Mouse (Mus musculus): ENCODE measurements at regions not wholly inside any gene's neighbourhood (a gene's known extent, or its start where the extent isn't known, plus 50 kb on each side); places are given as distances from the start of the nearest gene placed in this dataset.

DNA sequence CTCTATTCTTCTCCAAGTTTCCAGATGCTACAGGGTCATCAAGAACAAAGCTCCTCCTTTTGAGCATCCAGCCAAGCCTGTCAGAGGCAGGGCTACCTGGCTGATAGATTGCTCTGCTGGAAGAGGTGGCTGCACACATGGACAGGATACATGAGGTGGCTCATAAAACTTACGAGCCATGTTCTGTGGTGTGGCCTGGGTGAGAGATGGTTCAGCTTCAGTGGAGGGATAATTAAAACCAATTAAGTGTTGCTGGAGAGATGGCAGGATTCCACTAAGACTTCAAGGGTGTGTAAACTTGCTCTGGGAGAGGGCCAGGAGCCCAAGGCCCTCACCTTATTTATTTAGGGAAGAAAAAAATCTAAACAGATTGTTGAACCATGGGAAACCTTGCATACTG is 555.6 kb downstream of the Nfib start:
- 66% methylated on average over 1 of the region's 1 CpGs for WGBS
- Histone ChIP-seq H3K4me3 (replicated peaks; ENCODE audit: low read length) (no peak overlapping the region), H3K4me2 (ENCODE audit: low read length) (no peak overlapping the region), H3K27ac (ENCODE audit: low read length) (no peak overlapping the region), H3K9me3 (ENCODE audit: control insufficient read depth, low read length) (no peaks in the 10 kb centered on the region), H3K9ac (replicated peaks; ENCODE audit: low read depth, low read length) (no peak overlapping the region), H3K27me3 (replicated peaks; ENCODE audit: control insufficient read depth, insufficient read depth, low read length) (no peaks in the 10 kb centered on the region), H3K4me1 (replicated peaks; ENCODE audit: control insufficient read depth, insufficient read depth, low read length) (no peaks in the 10 kb centered on the region; the same call in 1 of the 2 replicates), H3K36me3 (ENCODE audit: control insufficient read depth, insufficient read depth) (no peaks in the 10 kb centered on the region)
- ATAC-seq: no peak

GRCm38 (mm10) chr4:82148129-82149064 is 557.2 kb downstream of the Nfib start:
- H3K4me3 ChIP-seq (replicated peaks; ENCODE audit: low read length): no peak overlapping the region
- H3K36me3 ChIP-seq (ENCODE audit: control insufficient read depth, insufficient read depth): no peaks in the 10 kb centered on the region
- no peak overlapping the region for H3K27ac ChIP-seq (ENCODE audit: low read length)
- no peaks in the 10 kb centered on the region for H3K27me3 ChIP-seq (replicated peaks; ENCODE audit: control insufficient read depth, insufficient read depth, low read length)
- H3K9ac ChIP-seq (replicated peaks; ENCODE audit: low read depth, low read length): no peak overlapping the region
- no peaks in the 10 kb centered on the region for H3K4me1 ChIP-seq (replicated peaks; ENCODE audit: control insufficient read depth, insufficient read depth, low read length)
- no peak overlapping the region for H3K4me2 ChIP-seq (ENCODE audit: low read length)
- H3K9me3 ChIP-seq (ENCODE audit: control insufficient read depth, low read length): no peaks in the 10 kb centered on the region
- no peak for ATAC-seq
- 48% methylated on average over 6 of the region's 6 CpGs for WGBS

- Histone ChIP-seq H3K4me2 (ENCODE audit: low read length) (no peak overlapping the region), H3K9ac (replicated peaks; ENCODE audit: low read depth, low read length) (no peak overlapping the region), H3K9me3 (ENCODE audit: control insufficient read depth, low read length) (no peaks in the 10 kb centered on the region), H3K27ac (ENCODE audit: low read length) (no peak overlapping the region), H3K4me1 (replicated peaks; ENCODE audit: control insufficient read depth, insufficient read depth, low read length) (no peaks in the 10 kb centered on the region), H3K36me3 (ENCODE audit: control insufficient read depth, insufficient read depth) (no peaks in the 10 kb centered on the region), H3K4me3 (replicated peaks; ENCODE audit: low read length) (no peak overlapping the region), H3K27me3 (replicated peaks; ENCODE audit: control insufficient read depth, insufficient read depth, low read length) (no peaks in the 10 kb centered on the region)
- 56% methylated on average over 3 of the region's 3 CpGs for whole genome bisulfite sequencing
- ATAC-seq: no peak
Measured at GRCm38 (mm10) chr4:82142391-82142790, 563.2 kb downstream of the Nfib start.

- H3K27me3 ChIP-seq (replicated peaks; ENCODE audit: control insufficient read depth, insufficient read depth, low read length): no peaks in the 10 kb centered on the region
- H3K4me3 ChIP-seq (replicated peaks; ENCODE audit: low read length): no peak overlapping the region
- H3K36me3 ChIP-seq (ENCODE audit: control insufficient read depth, insufficient read depth): no peaks in the 10 kb centered on the region
- no peak overlapping the region for H3K27ac ChIP-seq (ENCODE audit: low read length)
- H3K4me1 ChIP-seq (replicated peaks; ENCODE audit: control insufficient read depth, insufficient read depth, low read length): no peaks in the 10 kb centered on the region
- H3K9me3 ChIP-seq (ENCODE audit: control insufficient read depth, low read length): no peaks in the 10 kb centered on the region
- no peak overlapping the region for H3K4me2 ChIP-seq (ENCODE audit: low read length)
- 93% methylated on average over 6 of the region's 6 CpGs for WGBS
- no peak for ATAC-seq
- no peak overlapping the region for H3K9ac ChIP-seq (replicated peaks; ENCODE audit: low read depth, low read length)
Measured at GRCm38 (mm10) chr4:82139806-82140205, 565.7 kb downstream of the Nfib start.

GRCm38 (mm10) chr4:82139016-82139415 is 566.5 kb downstream of the Nfib start:
- 100% methylated on average over 1 of the region's 1 CpGs for WGBS

DNA sequence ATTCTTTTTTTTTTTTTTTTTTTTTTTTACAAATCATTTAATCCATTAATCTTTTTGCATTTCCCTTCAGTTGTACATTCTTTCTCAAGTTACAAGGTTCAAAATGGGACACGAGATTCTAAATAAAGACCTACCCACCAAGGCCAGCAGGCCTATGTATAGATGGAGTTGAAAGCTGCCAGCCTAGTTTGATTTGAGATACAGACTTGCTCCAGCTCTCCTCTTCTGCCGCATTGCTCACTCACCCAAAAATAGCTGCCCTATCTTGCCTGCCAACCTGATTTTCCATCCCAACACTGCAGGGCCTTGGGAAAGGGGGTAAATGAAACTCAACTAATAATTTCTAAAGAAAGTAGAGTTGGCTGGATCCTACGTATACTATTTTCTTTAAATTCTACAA is 572.7 kb downstream of the Nfib start:
- Histone ChIP-seq H3K9me3 (ENCODE audit: control insufficient read depth, low read length) (no peaks in the 10 kb centered on the region), H3K36me3 (ENCODE audit: control insufficient read depth, insufficient read depth) (no peaks in the 10 kb centered on the region), H3K27ac (ENCODE audit: low read length) (no peak overlapping the region), H3K9ac (replicated peaks; ENCODE audit: low read depth, low read length) (no peak overlapping the region), H3K4me2 (ENCODE audit: low read length) (no peak overlapping the region), H3K4me1 (replicated peaks; ENCODE audit: control insufficient read depth, insufficient read depth, low read length) (no peaks in the 10 kb centered on the region), H3K4me3 (replicated peaks; ENCODE audit: low read length) (no peak overlapping the region), H3K27me3 (replicated peaks; ENCODE audit: control insufficient read depth, insufficient read depth, low read length) (no peaks in the 10 kb centered on the region)
- ATAC-seq: no peak
- 87% methylated on average over 3 of the region's 3 CpGs for WGBS

More at GRCm38 (mm10) chr4:82139016-82139415, 566.5 kb downstream of the Nfib start:
- H3K36me3 ChIP-seq (ENCODE audit: control insufficient read depth, insufficient read depth): no peaks in the 10 kb centered on the region
- no peaks in the 10 kb centered on the region for H3K27me3 ChIP-seq (replicated peaks; ENCODE audit: control insufficient read depth, insufficient read depth, low read length)
- no peak overlapping the region for H3K4me2 ChIP-seq (ENCODE audit: low read length)
- no peaks in the 10 kb centered on the region for H3K4me1 ChIP-seq (replicated peaks; ENCODE audit: control insufficient read depth, insufficient read depth, low read length)
- H3K27ac ChIP-seq (ENCODE audit: low read length): no peak overlapping the region
- no peak for ATAC-seq
- no peak overlapping the region for H3K9ac ChIP-seq (replicated peaks; ENCODE audit: low read depth, low read length)
- no peak overlapping the region for H3K4me3 ChIP-seq (replicated peaks; ENCODE audit: low read length)
- no peaks in the 10 kb centered on the region for H3K9me3 ChIP-seq (ENCODE audit: control insufficient read depth, low read length)

DNA sequence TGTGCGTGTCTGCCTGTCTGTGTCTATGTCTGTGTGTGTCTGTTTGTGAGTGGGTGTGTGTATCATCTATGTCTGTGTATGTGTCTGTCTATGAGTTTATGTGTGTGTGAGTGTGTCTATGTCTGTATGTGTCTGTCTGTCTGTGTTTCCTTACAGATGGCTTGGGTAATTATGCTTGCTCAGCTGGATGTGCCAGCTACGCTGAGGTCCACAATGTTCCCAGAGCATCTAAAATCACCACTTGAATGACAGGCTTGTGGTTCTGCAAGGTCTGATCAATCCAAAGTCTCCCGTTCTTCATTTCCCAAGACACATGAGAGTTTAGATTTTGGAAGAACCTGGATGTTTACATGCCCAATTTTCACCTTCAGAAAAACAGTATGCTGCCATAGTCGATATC is 573.2 kb downstream of the Nfib start:
- Histone ChIP-seq H3K4me3 (replicated peaks; ENCODE audit: low read length) (no peak overlapping the region), H3K4me1 (replicated peaks; ENCODE audit: control insufficient read depth, insufficient read depth, low read length) (no peaks in the 10 kb centered on the region), H3K27ac (ENCODE audit: low read length) (no peak overlapping the region), H3K27me3 (replicated peaks; ENCODE audit: control insufficient read depth, insufficient read depth, low read length) (no peaks in the 10 kb centered on the region), H3K9ac (replicated peaks; ENCODE audit: low read depth, low read length) (no peak overlapping the region), H3K36me3 (ENCODE audit: control insufficient read depth, insufficient read depth) (no peaks in the 10 kb centered on the region), H3K4me2 (ENCODE audit: low read length) (no peak overlapping the region), H3K9me3 (ENCODE audit: control insufficient read depth, low read length) (no peaks in the 10 kb centered on the region)
- WGBS: 80% methylated on average over 4 of the region's 4 CpGs
- no peak for ATAC-seq

- H3K9ac ChIP-seq (replicated peaks; ENCODE audit: low read depth, low read length): no peak overlapping the region
- no peaks in the 10 kb centered on the region for H3K27me3 ChIP-seq (replicated peaks; ENCODE audit: control insufficient read depth, insufficient read depth, low read length)
- ATAC-seq: no peak
- H3K9me3 ChIP-seq (ENCODE audit: control insufficient read depth, low read length): no peaks in the 10 kb centered on the region
- 76% methylated on average over 1 of the region's 1 CpGs for WGBS
- no peaks in the 10 kb centered on the region for H3K36me3 ChIP-seq (ENCODE audit: control insufficient read depth, insufficient read depth)
- H3K4me3 ChIP-seq (replicated peaks; ENCODE audit: low read length): no peak overlapping the region
- H3K4me2 ChIP-seq (ENCODE audit: low read length): no peak overlapping the region
- H3K27ac ChIP-seq (ENCODE audit: low read length): no peak overlapping the region
- H3K4me1 ChIP-seq (replicated peaks; ENCODE audit: control insufficient read depth, insufficient read depth, low read length): no peaks in the 10 kb centered on the region
Measured at GRCm38 (mm10) chr4:82129471-82129870, 576.1 kb downstream of the Nfib start.

- 0 out of 2 replicates have a peak, but pooled peaks cover 2% of the 10 kb centered on the region for H3K9me3 ChIP-seq (ENCODE audit: control insufficient read depth, low read length)
- 88% methylated on average over 5 of the region's 5 CpGs for WGBS
- no peak overlapping the region for H3K4me2 ChIP-seq (ENCODE audit: low read length)
- no peak overlapping the region for H3K4me3 ChIP-seq (replicated peaks; ENCODE audit: low read length)
- H3K9ac ChIP-seq (replicated peaks; ENCODE audit: low read depth, low read length): no peak overlapping the region
- no peak overlapping the region for H3K27ac ChIP-seq (ENCODE audit: low read length)
- no peak for ATAC-seq
- no peaks in the 10 kb centered on the region for H3K36me3 ChIP-seq (ENCODE audit: control insufficient read depth, insufficient read depth)
- no peaks in the 10 kb centered on the region for H3K27me3 ChIP-seq (replicated peaks; ENCODE audit: control insufficient read depth, insufficient read depth, low read length)
- peaks cover 2% of the 10 kb centered on the region; the same call in 1 of the 2 replicates for H3K4me1 ChIP-seq (replicated peaks; ENCODE audit: control insufficient read depth, insufficient read depth, low read length)
Measured at GRCm38 (mm10) chr4:82123733-82124132, 581.8 kb downstream of the Nfib start.
